Mouse (Mus musculus): ENCODE data around the gene Hist1h3e. TPM values are rescaled to one million over a fixed set of nuclear protein-coding genes. Genes with fewer than 3 reads are reported as not detected.
"Not testable (repeated sequence)": the region's sequence is repeated elsewhere in the genome, so short reads cannot be mapped to it uniquely, and the experiment has no call there.

Gene Hist1h3e
- 29.4 and 30.0 TPM in 2 replicates for polyA plus RNA-seq (2012; rRNA removed)

GRCm38 (mm10) chr13:23561883-23562659 lies at the start of gene Hist1h3e:
Gene Hist1h3e, minus strand, starts transcription at chr13:23562369.
- WGBS, result under 1% methylated on average over 65 of the region's 67 CpGs
- DNase-seq (ENCODE audit: low read depth, low spot score), result peak; percentile 91

GRCm38 (mm10) chr13:23611638-23612037 lies 49.5 kb upstream of the Hist1h3e start:
- WGBS, result 82% methylated on average over 3 of the region's 3 CpGs

GRCm38 (mm10) chr13:23610393-23610792 lies 48.2 kb upstream of the Hist1h3e start:
- 85% methylated on average over 2 of the region's 2 CpGs for WGBS
- no peak for DNase-seq (ENCODE audit: low read depth, low spot score)

More at GRCm38 (mm10) chr13:23611638-23612037, 49.5 kb upstream of the Hist1h3e start:
- no peak for DNase-seq (ENCODE audit: low read depth, low spot score)

GRCm38 (mm10) chr13:23609844-23610243 lies 47.7 kb upstream of the Hist1h3e start:
- DNase-seq (ENCODE audit: low read depth, low spot score), result no peak

GRCm38 (mm10) chr13:23609209-23609608 lies 47.0 kb upstream of the Hist1h3e start:
- DNase-seq (ENCODE audit: low read depth, low spot score), result no peak
- WGBS, result 72% methylated on average over 4 of the region's 4 CpGs

- WGBS, result 93% methylated on average over 3 of the region's 3 CpGs
- no peak for DNase-seq (ENCODE audit: low read depth, low spot score)
Observed at GRCm38 (mm10) chr13:23605052-23605451, 42.9 kb upstream of the Hist1h3e start.

- WGBS, result 69% methylated on average over 3 of the region's 3 CpGs
- no peak for DNase-seq (ENCODE audit: low read depth, low spot score)
Observed at GRCm38 (mm10) chr13:23604452-23604851, 42.3 kb upstream of the Hist1h3e start.

GRCm38 (mm10) chr13:23603182-23603699 lies 41.1 kb upstream of the Hist1h3e start:
- DNase-seq (ENCODE audit: low read depth, low spot score), result no peak
- 68% methylated on average over 7 of the region's 7 CpGs for WGBS

- peak; percentile 74 for DNase-seq (ENCODE audit: low read depth, low spot score)
Observed at GRCm38 (mm10) chr13:23597957-23598356, 35.8 kb upstream of the Hist1h3e start.

GRCm38 (mm10) chr13:23595622-23596372 lies 33.6 kb upstream of the Hist1h3e start:
- DNase-seq (ENCODE audit: low read depth, low spot score), result no peak
- 40% methylated on average over 7 of the region's 7 CpGs for WGBS

More at GRCm38 (mm10) chr13:23597957-23598356, 35.8 kb upstream of the Hist1h3e start:
- 6% methylated on average over 9 of the region's 9 CpGs for WGBS

GRCm38 (mm10) chr13:23595185-23595584 lies 33.0 kb upstream of the Hist1h3e start:
- WGBS, result 44% methylated on average over 2 of the region's 2 CpGs
- DNase-seq (ENCODE audit: low read depth, low spot score), result no peak

- DNase-seq (ENCODE audit: low read depth, low spot score), result no peak
- 23% methylated on average over 5 of the region's 5 CpGs for WGBS
Observed at GRCm38 (mm10) chr13:23593051-23593770, 31.0 kb upstream of the Hist1h3e start.

GRCm38 (mm10) chr13:23592614-23593013 lies 30.4 kb upstream of the Hist1h3e start:
- 40% methylated on average over 7 of the region's 7 CpGs for WGBS
- no peak for DNase-seq (ENCODE audit: low read depth, low spot score)

GRCm38 (mm10) chr13:23591886-23592285 lies 29.7 kb upstream of the Hist1h3e start:
- 85% methylated on average over 7 of the region's 7 CpGs for WGBS
- DNase-seq (ENCODE audit: low read depth, low spot score), result not testable (repeated sequence)

- WGBS, result 93% methylated on average over 7 of the region's 7 CpGs
Observed at GRCm38 (mm10) chr13:23591206-23591605, 29.0 kb upstream of the Hist1h3e start.

GRCm38 (mm10) chr13:23586940-23587225 lies 24.7 kb upstream of the Hist1h3e start:
- no peak for DNase-seq (ENCODE audit: low read depth, low spot score)
- 2% methylated on average over 1 of the region's 1 CpGs for whole genome bisulfite sequencing

More at GRCm38 (mm10) chr13:23591206-23591605, 29.0 kb upstream of the Hist1h3e start:
- no peak for DNase-seq (ENCODE audit: low read depth, low spot score)

- no peak for DNase-seq (ENCODE audit: low read depth, low spot score)
- WGBS, result 1% methylated on average over 22 of the region's 22 CpGs
Observed at GRCm38 (mm10) chr13:23586099-23586939, 24.1 kb upstream of the Hist1h3e start.

- DNase-seq (ENCODE audit: low read depth, low spot score), result peak; percentile 81
- under 1% methylated on average over 34 of the region's 36 CpGs for WGBS
Observed at GRCm38 (mm10) chr13:23585442-23586098, 23.4 kb upstream of the Hist1h3e start.

- under 1% methylated on average over 21 of the region's 21 CpGs for WGBS
- no peak for DNase-seq (ENCODE audit: low read depth, low spot score)
Observed at GRCm38 (mm10) chr13:23585029-23585441, 22.9 kb upstream of the Hist1h3e start.
